In the genomic region with DNA sequence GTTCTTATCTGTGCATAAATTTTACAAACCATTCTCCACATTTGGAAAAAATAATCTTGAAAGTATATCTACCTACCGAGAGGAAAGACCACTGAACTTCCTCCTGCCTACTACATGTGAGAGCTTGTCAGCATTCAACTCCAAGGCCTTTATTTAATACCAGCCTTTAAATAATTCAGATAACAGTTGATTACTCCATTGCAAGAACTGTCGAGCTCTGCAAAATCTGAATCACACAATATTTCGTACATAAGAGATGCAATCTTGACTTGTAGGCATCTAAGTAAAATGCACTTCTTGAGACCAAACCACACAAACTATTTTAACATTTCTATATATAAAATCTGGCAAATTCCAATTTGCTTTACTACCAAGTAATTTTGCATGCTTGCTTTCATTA, we compare ENCODE assay signal across 14 mouse cellular contexts.
A peak's percentile ranks its signal among the peaks of the same experiment; 100 is the strongest.
DNase-seq lines count a peak whose midpoint lies in the region; ATAC-seq and TF ChIP-seq lines count a peak whose summit lies in the region.
"Had no signal": no experiment of that assay in that cellular context is flagged by ENCODE, and none has a peak within 500 bp of the region (broad histone marks: within the 10 kb centered on the region; RNA-seq: fewer than 3 reads in every experiment).

No protein-coding gene starts in this region.

- no peak for TF ChIP-seq EP300 in heart, adult 2 months (IDR thresholded peaks at IDR 0.05; ENCODE audit: insufficient read depth, low read depth, low read length)

- peaks cover 3% of the 10 kb centered on the region; the same call in 1 of the 2 replicates for H3K4me1 ChIP-seq in hindbrain, embryonic 11.5 days (replicated peaks; ENCODE audit: control insufficient read depth, insufficient read depth, low read length)
- peaks cover 26% of the 10 kb centered on the region for H3K4me1 ChIP-seq in midbrain, embryonic 12.5 days
- H3K4me1 ChIP-seq in neural tube, embryonic 15.5 days, result peaks cover 17% of the 10 kb centered on the region
- no peaks in the 10 kb centered on the region for H3K4me1 ChIP-seq in heart, adult 2 months (ENCODE audit: control insufficient read depth, insufficient read depth, low read length)

- no peak for DNase-seq in left cerebral cortex, adult 2 months (ENCODE audit: extremely low spot score in 1 of 2, low spot score in 2 of 2)
- no peak for DNase-seq in left cerebral cortex, postnatal 25 days (ENCODE audit: low spot score in 2 of 2)
- no peak for DNase-seq in hindbrain, embryonic 11.5 days (ENCODE audit: low spot score)
- no peak for DNase-seq in heart, adult 2 months
- DNase-seq: cerebellum, adult 11 months; kidney, adult 8-10 months; kidney, postnatal 4 days; lung, postnatal 10 days; right cerebral cortex, postnatal 14 days had no signal

- no peak for ATAC-seq in hindbrain, embryonic 11.5 days (ENCODE audit: low FRiP score)
- ATAC-seq in midbrain, embryonic 12.5 days (ENCODE audit: low FRiP score, low read depth), result no peak
- ATAC-seq in neural tube, embryonic 15.5 days (ENCODE audit: low FRiP score), result no peak
- ATAC-seq in megakaryocyte, adult 5-6 weeks (ENCODE audit: poor library complexity, severe bottlenecking), result no peak

- 29% methylated on average over 3 of the region's 3 CpGs for WGBS in hindbrain, embryonic 11.5 days
- 23% methylated on average over 3 of the region's 3 CpGs for WGBS in midbrain, embryonic 12.5 days
- WGBS in neural tube, embryonic 15.5 days, result 33% methylated on average over 3 of the region's 3 CpGs
- WGBS in heart, adult 2 months, result 67% methylated on average over 3 of the region's 3 CpGs

- no peaks in the 10 kb centered on the region for H3K36me3 ChIP-seq in hindbrain, embryonic 11.5 days (ENCODE audit: control insufficient read depth, insufficient read depth, low read length)
- no peaks in the 10 kb centered on the region for H3K36me3 ChIP-seq in midbrain, embryonic 12.5 days
- H3K36me3 ChIP-seq in neural tube, embryonic 15.5 days, result no peaks in the 10 kb centered on the region
- no peaks in the 10 kb centered on the region for H3K36me3 ChIP-seq in heart, adult 2 months (ENCODE audit: control insufficient read depth, insufficient read depth, low read length)
- H3K36me3 ChIP-seq: limb, embryonic 12.5 days had no signal

- peak overlapping the region; percentile 53; the same call in 1 of the 2 replicates for H3K9ac ChIP-seq in hindbrain, embryonic 11.5 days (ENCODE audit: low read depth, low read length)
- peak overlapping the region; percentile 59 for H3K9ac ChIP-seq in midbrain, embryonic 12.5 days (replicated peaks)
- 0 out of 2 replicates have a peak overlapping the region, but pooled peaks have one; percentile 20 for H3K9ac ChIP-seq in neural tube, embryonic 15.5 days (replicated peaks)
- no peak overlapping the region for H3K9ac ChIP-seq in heart, adult 2 months (ENCODE audit: low read depth, low read length)
- H3K9ac ChIP-seq: limb, embryonic 12.5 days; liver, embryonic 14.5 days had no signal

- peak overlapping the region; percentile 99 for H3K27ac ChIP-seq in left cerebral cortex, adult 2 months
- peak overlapping the region; percentile 83 for H3K27ac ChIP-seq in hindbrain, embryonic 11.5 days (ENCODE audit: low read depth, low read length)
- H3K27ac ChIP-seq in midbrain, embryonic 12.5 days (replicated peaks), result peak overlapping the region; percentile 82
- peak overlapping the region; percentile 86 for H3K27ac ChIP-seq in neural tube, embryonic 15.5 days (replicated peaks)
- no peak overlapping the region for H3K27ac ChIP-seq in heart, adult 2 months
- H3K27ac ChIP-seq: limb, embryonic 12.5 days; liver, embryonic 14.5 days had no signal

- H3K79me2 ChIP-seq in heart, adult 2 months (replicated peaks; ENCODE audit: control insufficient read depth, insufficient read depth, low read length), result no peaks in the 10 kb centered on the region

- peak overlapping the region; percentile 59 for H3K4me3 ChIP-seq in left cerebral cortex, adult 2 months
- peak overlapping the region; percentile 67 for H3K4me3 ChIP-seq in hindbrain, embryonic 11.5 days (ENCODE audit: low read depth, low read length)
- peak overlapping the region; percentile 81 for H3K4me3 ChIP-seq in midbrain, embryonic 12.5 days
- H3K4me3 ChIP-seq in neural tube, embryonic 15.5 days (replicated peaks), result peak overlapping the region; percentile 18
- no peak overlapping the region for H3K4me3 ChIP-seq in heart, adult 2 months
- H3K4me3 ChIP-seq: limb, embryonic 12.5 days had no signal

- H3K4me2 ChIP-seq in hindbrain, embryonic 11.5 days (replicated peaks; ENCODE audit: low read depth, low read length), result peak overlapping the region; percentile 39
- H3K4me2 ChIP-seq in midbrain, embryonic 12.5 days (replicated peaks), result peak overlapping the region; percentile 88
- H3K4me2 ChIP-seq in neural tube, embryonic 15.5 days, result peak overlapping the region; percentile 50
- H3K4me2 ChIP-seq: limb, embryonic 12.5 days had no signal

- H3K9me3 ChIP-seq in hindbrain, embryonic 11.5 days (ENCODE audit: control insufficient read depth, low read length), result no peaks in the 10 kb centered on the region
- no peaks in the 10 kb centered on the region for H3K9me3 ChIP-seq in midbrain, embryonic 12.5 days
- H3K9me3 ChIP-seq in neural tube, embryonic 15.5 days (replicated peaks), result no peaks in the 10 kb centered on the region
- H3K9me3 ChIP-seq: limb, embryonic 12.5 days had no signal

- TF ChIP-seq POLR2A in heart, adult 2 months (IDR thresholded peaks at IDR 0.05; ENCODE audit: insufficient read depth, low read depth, low read length), result no peak

- no peak for TF ChIP-seq CTCF in left cerebral cortex, adult 2 months (IDR thresholded peaks at IDR 0.05)
- no peak for TF ChIP-seq CTCF in heart, adult 2 months (IDR thresholded peaks at IDR 0.05)

- no peaks in the 10 kb centered on the region for H3K27me3 ChIP-seq in hindbrain, embryonic 11.5 days (ENCODE audit: control insufficient read depth, insufficient read depth, low read length)
- no peaks in the 10 kb centered on the region for H3K27me3 ChIP-seq in midbrain, embryonic 12.5 days
- no peaks in the 10 kb centered on the region for H3K27me3 ChIP-seq in neural tube, embryonic 15.5 days (replicated peaks)
- peaks cover 7% of the 10 kb centered on the region for H3K27me3 ChIP-seq in heart, adult 2 months (ENCODE audit: control insufficient read depth, insufficient read depth, low read length)

- intact Hi-C loops in left cerebral cortex, adult 2 months (cut with DNase I), result no loop called here
- intact Hi-C loops in left cerebral cortex, postnatal 25 days (cut with DNase I), result loop anchor here (2.0 kb wide), 1 partner anchor 845 kb away; no protein-coding TSS in a partner anchor
- intact Hi-C loops in heart, adult 2 months (cut with DNase I), result loop anchor here (10.0 kb wide), 1 partner anchor 169 kb away; no protein-coding TSS in a partner anchor
